Mouse (Mus musculus) central nervous system, embryonic 14 days (tissue): ENCODE measurements around the gene Sox18. TPM values are rescaled to one million over a fixed set of nuclear protein-coding genes. Genes with fewer than 3 reads are reported as not detected.

Experiments
- polyA plus RNA-seq: library from polyadenylated mRNA; depleted of rRNA; stranded (reverse); fragments of >200 nt; gene quantifications from 2 replicates; pipeline ENCODE4 v1.2.3, GENCODE M21; 2012; rRNA removed

Gene Sox18
- polyA plus RNA-seq: 20.4 and 25.3 TPM in 2 replicates

DNA sequence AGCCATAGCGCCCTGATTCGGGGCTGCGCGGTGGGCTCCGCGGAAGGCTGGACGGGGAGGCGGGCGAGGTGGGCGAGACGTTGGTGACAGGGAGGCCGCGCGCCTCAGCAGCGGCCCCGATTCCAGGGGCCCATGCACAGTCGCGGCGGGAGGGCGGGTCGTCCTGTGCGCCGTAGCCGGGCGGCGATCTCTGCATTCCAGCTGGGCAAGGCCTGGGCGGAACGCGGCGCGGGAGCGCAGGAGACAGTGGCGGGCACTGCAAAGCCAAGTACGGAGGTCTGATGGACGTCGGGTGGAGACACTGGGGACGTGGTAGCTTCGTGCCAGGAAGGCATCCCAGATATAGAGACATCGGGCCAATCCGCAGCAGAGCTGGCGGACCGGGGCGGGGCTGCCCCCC is at the start of gene Sox18:
TSS of gene Sox18 (minus strand) at position 315 of the 400 bp plus-strand sequence.

DNA sequence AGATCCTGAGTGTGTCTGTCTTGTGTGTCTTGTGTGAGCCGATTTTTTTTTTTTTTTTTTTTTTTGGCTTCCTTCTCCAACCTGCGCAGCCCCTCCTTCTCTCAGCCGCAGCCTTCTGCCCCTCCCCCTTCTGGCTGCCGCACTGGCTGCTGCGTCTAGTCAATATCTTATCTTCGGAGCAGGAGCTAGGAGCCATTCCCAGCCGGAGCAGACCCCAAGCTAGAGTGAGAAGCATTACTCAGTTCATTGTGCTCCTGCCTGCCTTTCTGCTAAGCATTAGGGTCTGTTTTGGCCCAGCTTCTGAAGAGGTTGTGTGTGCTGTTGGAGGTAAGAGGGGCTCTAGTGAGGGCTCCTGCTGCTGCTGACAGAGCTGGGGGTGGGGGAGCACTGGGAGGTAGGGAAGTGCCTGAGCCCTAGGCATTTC is 43.5 kb upstream of the Sox18 start, which contains the start of gene Oprl1:
TSS of gene Oprl1 (plus strand) at position 114 of the 424 bp plus-strand sequence.

DNA sequence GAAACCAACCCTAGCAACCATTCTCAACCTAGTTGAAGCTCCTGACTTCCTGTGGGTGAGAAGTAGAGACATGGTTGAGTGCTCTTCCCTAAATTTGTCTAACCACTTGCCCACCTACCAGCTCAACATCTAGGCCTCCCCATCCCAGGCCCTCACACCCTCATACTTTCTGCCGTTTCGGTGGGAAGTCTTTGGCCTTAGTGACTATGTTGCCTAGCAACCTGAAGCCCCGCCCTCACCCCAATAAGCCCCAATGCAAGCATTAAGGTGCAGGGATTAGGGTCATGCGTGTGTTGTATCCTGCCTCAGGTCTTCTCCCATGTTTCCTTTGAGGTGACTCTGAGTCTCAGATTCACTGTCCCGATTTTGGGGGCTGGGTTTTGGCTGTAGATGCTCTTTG is 26.8 kb upstream of the Sox18 start, which contains the start of gene Lkaaear1:
TSS of gene Lkaaear1 (minus strand) at position 202 of the 400 bp plus-strand sequence.

DNA sequence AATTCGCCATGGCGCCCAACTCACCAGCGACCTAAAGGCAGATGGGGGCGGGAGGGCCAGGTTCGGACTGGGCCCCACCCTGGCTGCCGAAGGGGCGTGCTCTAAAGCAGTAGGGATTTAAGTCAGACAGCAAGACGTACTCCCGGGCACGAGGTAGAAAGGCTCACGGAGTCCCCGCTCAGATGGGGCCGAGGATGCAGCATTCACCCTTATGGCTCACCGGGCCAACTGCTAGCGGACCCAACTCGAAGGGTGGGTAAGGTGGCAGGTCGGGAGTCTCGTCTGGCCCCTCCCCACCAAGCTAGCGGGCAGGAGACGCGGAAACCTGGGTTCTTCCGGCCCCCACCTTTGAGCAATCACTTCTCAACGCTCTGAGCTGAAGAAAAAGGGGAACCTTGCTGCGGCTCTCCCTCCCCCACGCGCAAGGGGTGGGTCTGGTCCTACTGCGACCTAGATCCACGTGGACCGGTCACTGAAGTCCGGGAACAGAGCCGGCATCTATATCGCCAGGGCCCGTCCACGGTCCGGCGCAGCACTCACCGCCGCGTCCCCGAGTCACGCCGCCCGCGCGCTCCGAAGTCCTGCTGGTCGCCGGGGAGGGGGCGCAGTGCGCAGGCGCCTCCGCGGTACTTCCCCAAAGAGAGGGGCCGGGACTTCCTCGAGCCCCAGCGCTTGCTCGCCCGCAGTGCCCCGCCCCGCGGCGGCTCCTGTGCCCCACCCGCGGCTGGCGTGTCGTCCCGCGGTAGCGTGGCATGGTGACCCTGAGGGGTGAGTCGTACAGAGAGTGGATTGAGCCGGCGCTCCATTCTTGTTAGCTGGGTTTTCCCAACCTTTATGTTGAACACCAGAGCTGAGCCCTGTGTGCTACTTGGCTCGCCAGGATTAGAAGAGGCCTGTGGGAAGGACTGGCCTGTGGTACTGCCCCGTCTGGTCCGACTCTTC is 22.2 kb upstream of the Sox18 start, which contains the start of gene Rgs19:
TSS of gene Rgs19 (minus strand) at position 639 of the 942 bp plus-strand sequence.

DNA sequence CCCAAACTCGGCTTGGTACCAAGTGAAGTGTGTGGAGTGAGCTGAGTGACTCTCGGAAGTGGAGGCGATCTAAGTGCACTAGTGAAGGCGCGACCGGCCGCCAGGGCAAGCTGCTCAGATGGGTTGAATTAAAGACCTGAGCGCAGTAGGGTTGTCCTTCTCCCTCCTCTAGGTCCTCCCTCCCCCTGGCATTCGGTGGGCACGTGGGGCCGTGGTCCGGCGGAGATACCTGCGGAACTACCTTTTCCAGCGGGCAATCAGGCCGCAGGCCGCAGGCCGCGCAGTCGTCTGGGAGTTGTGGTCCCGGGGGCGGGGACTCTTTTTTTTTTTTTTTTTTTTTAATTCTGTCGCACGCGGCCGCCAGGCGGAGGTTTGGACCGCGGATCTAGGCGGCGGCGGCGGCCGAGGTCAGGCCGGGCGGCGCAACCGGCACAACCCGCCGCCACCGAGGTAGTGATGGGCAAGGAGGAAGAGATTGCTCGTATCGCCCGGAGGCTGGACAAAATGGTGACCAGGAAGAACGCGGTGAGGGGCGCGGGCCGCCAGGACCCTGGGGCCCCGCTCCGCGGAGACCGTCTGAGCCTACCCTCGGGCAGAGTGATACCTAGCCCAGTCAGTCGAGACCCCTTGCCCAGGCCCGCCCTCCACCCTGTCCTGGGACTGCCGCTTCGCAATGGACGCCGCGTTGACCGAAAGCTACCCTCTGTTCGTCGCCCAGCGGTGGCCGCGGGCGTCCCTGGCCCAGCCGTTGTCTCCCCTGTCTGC is 8.7 kb upstream of the Sox18 start, which contains the start of gene Tcea2:
TSS of gene Tcea2 (plus strand) at position 360 of the 765 bp plus-strand sequence.

DNA sequence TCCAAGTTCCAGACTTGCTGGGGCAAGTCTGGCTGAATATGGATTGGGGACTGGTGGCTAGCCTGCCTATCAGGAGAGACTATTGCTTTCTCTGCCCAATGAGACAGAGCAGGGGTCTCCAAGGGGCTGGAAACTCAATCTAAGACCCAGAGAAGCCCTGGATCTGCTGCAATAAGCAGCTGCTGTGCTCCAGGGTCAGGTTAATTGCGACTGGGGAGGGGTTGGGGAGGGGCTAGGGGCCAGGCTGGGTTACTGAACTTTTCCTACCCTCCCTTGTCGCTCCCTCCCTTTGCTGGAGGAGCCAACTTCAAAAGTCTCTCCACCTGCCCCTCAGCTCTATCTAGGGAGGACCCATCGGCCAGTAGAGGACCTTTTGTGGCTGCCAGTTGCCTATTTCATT is 14.7 kb downstream of the Sox18 start, which contains the start of gene Gm29797:
TSS of gene Gm29797 (plus strand) at position 301 of the 400 bp plus-strand sequence.

Other genes starting within 250 kb of the Sox18 start
- gene Zbtb46, start 212.2 kb downstream of the Sox18 start, polyA plus RNA-seq: 10.5 and 11.4 TPM in 2 replicates
- gene Abhd16b, start 178.4 kb downstream of the Sox18 start, polyA plus RNA-seq: not detected in 2 replicates
- gene Tpd52l2, start 174.5 kb downstream of the Sox18 start, polyA plus RNA-seq: 124 TPM in 2 replicates
- 136 and 141 TPM in 2 replicates for gene Dnajc5, start 151.2 kb downstream of the Sox18 start, polyA plus RNA-seq
- gene Uckl1, start 86.7 kb downstream of the Sox18 start, polyA plus RNA-seq: 140 and 143 TPM in 2 replicates
- gene Prpf6, start 79.8 kb downstream of the Sox18 start, polyA plus RNA-seq: 47.0 and 50.2 TPM in 2 replicates
- gene Zfp512b, start 78.8 kb downstream of the Sox18 start, polyA plus RNA-seq: 131 and 132 TPM in 2 replicates
- 106 and 110 TPM in 2 replicates for gene Samd10, start 72.4 kb downstream of the Sox18 start, polyA plus RNA-seq
- gene Gm29797, start 14.6 kb downstream of the Sox18 start, polyA plus RNA-seq: 0.12 and 0.18 TPM in 2 replicates
- 78.5 and 86.8 TPM in 2 replicates for gene Tcea2, start 8.7 kb upstream of the Sox18 start, polyA plus RNA-seq
- gene Rgs19, start 22.3 kb upstream of the Sox18 start, polyA plus RNA-seq: 75.0 and 83.6 TPM in 2 replicates
- gene Lkaaear1, start 26.8 kb upstream of the Sox18 start, polyA plus RNA-seq: not detected in 2 replicates
- 70.0 and 75.1 TPM in 2 replicates for gene Oprl1, start 43.4 kb upstream of the Sox18 start, polyA plus RNA-seq
- 56.3 and 75.6 TPM in 2 replicates for gene Myt1, start 91.7 kb upstream of the Sox18 start, polyA plus RNA-seq
- 52.1 and 57.4 TPM in 2 replicates for gene Pcmtd2, start 166.2 kb upstream of the Sox18 start, polyA plus RNA-seq
- gene Polr3k, start 192.7 kb upstream of the Sox18 start, polyA plus RNA-seq: 46.7 and 55.1 TPM in 2 replicates